Mouse (Mus musculus) cerebellum, adult 2 months (tissue): Measurements from ENCODE around the gene Adgrv1.

Source experiments
- CTCF ChIP-seq: fragments of 200-500 bp; IDR thresholded peaks from 2 replicates; pipeline ENCODE4 v1.5.1; 2011; ENCODE audit warnings: low read depth, mild to moderate bottlenecking, control low read depth, low read length, moderate library complexity, borderline replicate concordance; ENCODE audit not compliant: insufficient read depth
- POLR2A ChIP-seq: fragments of 200-500 bp; IDR thresholded peaks from 2 replicates; pipeline ENCODE4 v1.6.1; 2011; ENCODE audit warnings: low read length, control low read depth, borderline replicate concordance; ENCODE audit not compliant: insufficient read depth

DNA sequence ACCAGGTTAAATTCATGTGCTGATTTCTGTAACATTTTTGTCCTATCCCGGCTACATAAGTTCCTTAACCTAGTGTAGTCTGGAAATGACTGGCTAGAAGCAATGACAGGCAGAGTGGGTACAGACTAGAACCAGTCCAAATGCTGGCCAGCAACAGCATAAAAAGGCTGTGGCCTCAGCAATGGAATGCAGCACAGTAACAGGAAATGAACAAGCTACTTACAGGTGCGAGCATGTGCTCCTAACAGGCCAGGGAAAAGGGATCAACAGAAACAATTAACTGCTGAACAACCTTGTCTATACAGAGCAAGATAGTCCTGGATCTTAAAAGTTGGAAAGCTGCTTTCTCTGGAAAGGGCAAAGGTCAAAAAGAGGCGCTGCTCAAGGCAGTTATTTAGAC, 135.9 kb downstream of the Adgrv1 start:
- TF ChIP-seq CTCF, result no peak
- TF ChIP-seq POLR2A, result no peak
